Mouse (Mus musculus): ENCODE data around the gene Rab44.

DNA sequence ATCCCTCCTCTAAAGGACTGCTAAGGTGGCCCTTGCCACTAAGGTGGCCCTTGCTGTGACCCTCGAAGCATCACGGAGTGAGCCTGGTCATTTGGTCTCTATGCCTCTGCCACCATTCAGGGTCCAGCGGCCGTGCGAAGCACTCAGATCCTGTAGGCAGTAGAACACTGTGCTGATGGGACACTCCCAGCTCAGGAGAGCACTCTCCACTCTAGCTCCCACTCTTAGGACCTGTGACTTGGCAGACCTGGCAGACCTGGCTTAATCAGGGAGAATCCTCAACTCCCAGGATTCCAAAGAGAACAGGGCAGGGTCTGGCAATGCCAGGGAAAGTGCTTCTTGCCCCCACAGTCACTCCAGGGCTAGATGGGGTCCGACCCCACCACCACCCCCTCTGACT is 66.0 kb downstream of the Rab44 start:
- TF ChIP-seq POLR2A (IDR thresholded peaks at IDR 0.05; ENCODE audit: control insufficient read depth, low read depth, low read length) (no peak), CTCF (IDR thresholded peaks at IDR 0.05; ENCODE audit: control insufficient read depth, insufficient read depth, insufficient replicate concordance, low read depth, low read length) (no peak)
